Mouse (Mus musculus) frontal cortex, postnatal 14 days (tissue): ENCODE data around the gene Hoxd4.

Source experiments
- DNase-seq, 2 experiments: peaks; one replicate each; pipeline ENCODE4 v3.0.0; 2022; ENCODE audit warnings: low spot score in 2 of 2

The Hoxd4 gene

GRCm38 (mm10) chr2:74745540-74746297 is 34.0 kb downstream of the Hoxd4 start:
- no peak for DNase-seq

GRCm38 (mm10) chr2:74746298-74746921 is 34.7 kb downstream of the Hoxd4 start:
- DNase-seq, result no peak

- no peak for DNase-seq
Measured at GRCm38 (mm10) chr2:74747006-74747405, 35.3 kb downstream of the Hoxd4 start.

- DNase-seq, result no peak
Measured at GRCm38 (mm10) chr2:74747661-74748141, 36.0 kb downstream of the Hoxd4 start.

GRCm38 (mm10) chr2:74748436-74748995 is 36.8 kb downstream of the Hoxd4 start:
- no peak for DNase-seq

- no peak for DNase-seq
Measured at GRCm38 (mm10) chr2:74749337-74750121, 37.8 kb downstream of the Hoxd4 start.

GRCm38 (mm10) chr2:74750731-74751250 is 39.1 kb downstream of the Hoxd4 start:
- DNase-seq, result no peak

- DNase-seq, result no peak
Measured at GRCm38 (mm10) chr2:74751861-74752260, 40.1 kb downstream of the Hoxd4 start.

- DNase-seq, result no peak
Measured at GRCm38 (mm10) chr2:74752431-74753174, 40.9 kb downstream of the Hoxd4 start.

- no peak for DNase-seq
Measured at GRCm38 (mm10) chr2:74753175-74753523, 41.4 kb downstream of the Hoxd4 start.

- no peak for DNase-seq
Measured at GRCm38 (mm10) chr2:74753711-74754110, 42.0 kb downstream of the Hoxd4 start.

GRCm38 (mm10) chr2:74760146-74760545 is 48.4 kb downstream of the Hoxd4 start:
- DNase-seq, result no peak

- DNase-seq, result no peak
Measured at GRCm38 (mm10) chr2:74761941-74762340, 50.2 kb downstream of the Hoxd4 start.

- DNase-seq, result no peak
Measured at GRCm38 (mm10) chr2:74762522-74763244, 51.0 kb downstream of the Hoxd4 start, which contains the start of gene Hoxd1. Hoxd1 (plus strand) TSS chr2:74762980.

- DNase-seq, result no peak
Measured at GRCm38 (mm10) chr2:74763245-74763735, 51.6 kb downstream of the Hoxd4 start.

GRCm38 (mm10) chr2:74763976-74764375 is 52.2 kb downstream of the Hoxd4 start:
- no peak for DNase-seq

- DNase-seq, result no peak
Measured at GRCm38 (mm10) chr2:74774359-74774758, 62.6 kb downstream of the Hoxd4 start.

GRCm38 (mm10) chr2:74777536-74778275 is 66.0 kb downstream of the Hoxd4 start:
- DNase-seq, result no peak
